Mouse (Mus musculus) forelimb bud, embryonic 11.5 days (tissue): ENCODE data around the gene Atp2b4.

Experiments used
- DNase-seq: peaks from one replicate; pipeline ENCODE4 v3.0.0-alpha.2; 2012; ENCODE audit warnings: low read depth, low spot score

Gene Atp2b4

GRCm38 (mm10) chr1:133798821-133799415 lies 1.9 kb downstream of the Atp2b4 start:
- DNase-seq: no peak

DNA sequence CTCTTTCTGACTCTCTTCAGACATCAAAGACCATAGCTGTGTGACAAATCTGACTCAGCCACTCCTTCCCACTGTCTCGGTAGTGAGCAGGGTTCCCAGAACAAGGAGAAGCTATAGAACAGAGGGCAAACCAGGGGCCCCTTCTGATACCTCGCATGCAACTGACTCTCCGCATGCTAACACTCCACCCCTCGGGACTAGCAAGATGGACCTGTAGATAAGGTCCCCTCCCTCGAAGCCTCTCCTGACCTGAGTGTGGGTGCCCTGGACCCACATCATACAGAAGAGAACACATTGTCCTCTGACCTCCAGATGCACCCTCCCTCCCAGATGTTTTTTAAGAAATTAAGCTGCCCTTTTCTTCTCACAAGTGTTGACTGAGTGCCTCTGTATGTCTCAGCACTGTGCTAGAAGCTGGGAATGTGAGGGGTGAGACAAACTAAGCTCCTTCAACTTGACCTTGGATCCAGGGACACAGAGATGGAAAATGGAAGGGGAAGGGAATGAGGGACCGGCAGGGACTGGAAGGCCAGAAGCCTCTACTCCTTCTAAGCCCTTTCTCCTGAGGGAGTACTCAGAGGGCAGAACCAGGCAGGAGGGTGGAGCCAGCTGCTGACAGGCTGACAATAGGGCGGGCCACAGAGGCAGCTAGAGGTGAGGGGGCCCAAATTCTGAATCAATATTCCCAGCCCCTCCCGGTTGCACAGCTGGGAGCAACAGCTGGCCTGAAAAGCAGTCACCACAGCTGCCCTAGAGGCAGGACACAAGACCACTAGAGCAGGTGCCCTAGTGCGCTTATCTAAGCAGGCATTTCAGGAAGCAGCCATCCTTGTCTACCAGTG lies 2.6 kb downstream of the Atp2b4 start:
- no peak for DNase-seq

GRCm38 (mm10) chr1:133797327-133797978 lies 3.4 kb downstream of the Atp2b4 start:
- DNase-seq: no peak

- no peak for DNase-seq
Observed at GRCm38 (mm10) chr1:133793646-133794045, 7.2 kb downstream of the Atp2b4 start.

DNA sequence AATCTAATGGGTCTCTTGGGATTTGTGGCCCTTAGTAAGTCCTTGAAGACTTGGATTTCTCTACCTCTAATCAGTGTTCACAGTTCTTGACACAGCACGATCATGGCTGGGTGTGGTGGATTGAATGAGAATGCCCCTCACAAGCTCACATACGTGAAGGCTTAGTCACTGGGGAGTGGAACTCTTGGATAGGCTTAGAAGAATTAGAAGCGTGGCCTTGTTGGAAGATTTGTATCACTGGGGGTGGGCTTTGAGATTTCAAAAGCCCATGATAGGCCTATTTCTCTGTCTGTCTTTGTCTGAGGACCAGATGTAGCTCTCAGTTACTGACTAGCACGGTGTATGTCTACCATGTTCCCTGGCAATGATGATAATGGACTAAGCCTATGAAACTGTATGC lies 10.8 kb downstream of the Atp2b4 start:
- DNase-seq: no peak

DNA sequence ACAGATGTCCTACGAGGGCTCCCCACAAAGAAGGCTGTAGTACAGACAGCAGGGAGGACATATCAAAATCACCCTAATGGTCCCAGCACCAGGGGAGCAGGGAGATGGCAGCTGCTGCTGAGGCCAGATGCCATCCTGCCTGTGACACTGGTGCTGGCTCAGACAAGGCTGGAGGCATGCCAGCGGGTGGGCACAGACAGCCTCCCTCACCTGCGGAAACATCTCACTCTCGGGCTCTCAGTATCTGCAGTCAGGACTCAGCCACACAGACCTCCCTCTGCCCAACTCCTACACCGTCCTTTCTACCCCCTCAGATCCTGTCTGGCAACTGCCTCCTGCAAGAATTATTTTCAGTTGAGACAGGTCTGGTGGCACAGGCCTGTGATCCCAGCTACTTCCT lies 12.0 kb downstream of the Atp2b4 start:
- DNase-seq: no peak

GRCm38 (mm10) chr1:133787500-133788210 lies 13.2 kb downstream of the Atp2b4 start:
- no peak for DNase-seq

GRCm38 (mm10) chr1:133784621-133785020 lies 16.2 kb downstream of the Atp2b4 start:
- DNase-seq: no peak

- DNase-seq: no peak
Observed at GRCm38 (mm10) chr1:133781531-133781930, 19.3 kb downstream of the Atp2b4 start.

DNA sequence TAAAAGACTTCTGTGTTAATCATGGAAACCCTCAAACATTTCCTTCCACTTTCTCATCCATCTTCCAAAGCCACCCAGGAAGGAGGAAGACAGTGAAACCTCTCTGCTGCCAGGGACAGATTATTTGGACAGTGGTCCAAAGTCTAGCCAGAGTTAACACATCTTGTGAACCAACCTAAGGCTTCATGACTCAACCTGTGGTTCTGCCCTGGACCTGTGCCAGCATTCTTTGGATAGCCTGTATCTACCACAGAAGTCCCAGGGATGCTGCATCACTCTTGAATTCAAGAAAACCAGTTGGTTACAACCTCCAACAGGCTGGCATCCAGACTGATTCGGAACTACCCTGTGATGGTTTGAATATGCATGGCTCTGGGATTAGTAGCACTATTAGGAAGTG lies 21.8 kb downstream of the Atp2b4 start:
- no peak for DNase-seq

GRCm38 (mm10) chr1:133777651-133778231 lies 23.1 kb downstream of the Atp2b4 start:
- DNase-seq: no peak

GRCm38 (mm10) chr1:133772553-133772952 lies 28.3 kb downstream of the Atp2b4 start:
- no peak for DNase-seq

DNA sequence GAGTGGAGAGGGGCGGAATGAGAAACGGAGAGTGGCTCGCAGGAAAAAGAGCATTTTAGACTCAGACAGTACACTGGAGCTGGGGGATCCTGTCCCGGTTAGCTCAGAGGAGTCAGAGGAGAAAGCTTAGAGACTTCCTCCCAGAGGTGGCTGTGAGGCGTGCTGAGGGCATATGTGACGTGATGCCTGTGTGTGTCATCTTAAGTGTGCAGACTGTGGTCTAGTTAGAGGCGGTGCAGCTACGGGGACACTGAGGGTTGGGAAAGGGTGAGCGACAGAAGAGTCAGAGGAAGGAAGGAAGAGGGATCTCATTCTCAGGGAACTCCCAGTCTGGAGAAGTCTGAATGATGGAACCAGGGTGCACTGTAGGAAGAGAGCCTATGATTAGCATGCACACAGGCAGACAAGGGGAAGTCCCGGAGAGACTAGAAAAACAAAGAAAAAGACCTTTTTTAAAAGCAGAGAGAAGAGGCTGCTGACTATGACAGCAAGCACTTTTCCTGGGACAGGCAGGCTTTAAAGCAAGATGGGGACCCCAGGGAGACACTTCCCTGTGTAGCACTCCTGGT lies 28.9 kb downstream of the Atp2b4 start:
- no peak for DNase-seq

- DNase-seq: no peak
Observed at GRCm38 (mm10) chr1:133767994-133768393, 32.8 kb downstream of the Atp2b4 start.

DNA sequence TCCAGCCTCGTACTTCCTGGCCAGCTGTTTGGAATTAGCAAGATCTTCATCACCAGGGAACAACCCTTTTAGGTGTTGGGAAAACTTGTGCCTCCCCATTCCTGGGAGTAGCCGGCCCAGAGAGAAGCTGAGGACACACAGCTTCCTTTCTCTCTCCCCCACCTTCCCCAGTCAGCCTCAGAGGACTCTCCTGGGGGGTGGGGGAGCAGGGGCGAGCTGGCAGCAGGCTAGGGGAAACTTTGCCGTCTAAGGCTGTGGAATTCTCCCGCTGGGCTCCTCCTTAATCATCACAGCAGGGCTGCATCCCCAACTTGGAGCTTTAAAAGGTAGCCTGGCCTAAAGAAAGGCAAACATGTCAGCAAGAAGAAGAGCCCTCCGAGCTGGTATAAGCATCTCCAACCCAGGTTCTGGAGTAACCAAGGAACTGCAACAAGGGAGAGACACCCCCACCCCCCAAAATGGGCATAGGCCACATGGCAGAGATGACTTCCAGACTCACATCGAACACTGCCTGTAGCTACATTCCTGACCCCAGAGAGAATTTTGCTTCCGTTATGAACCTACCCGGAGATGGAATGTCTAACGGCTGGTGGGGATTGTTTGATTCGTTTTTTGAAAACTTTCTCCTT lies 33.8 kb downstream of the Atp2b4 start:
- DNase-seq: peak; percentile 47

DNA sequence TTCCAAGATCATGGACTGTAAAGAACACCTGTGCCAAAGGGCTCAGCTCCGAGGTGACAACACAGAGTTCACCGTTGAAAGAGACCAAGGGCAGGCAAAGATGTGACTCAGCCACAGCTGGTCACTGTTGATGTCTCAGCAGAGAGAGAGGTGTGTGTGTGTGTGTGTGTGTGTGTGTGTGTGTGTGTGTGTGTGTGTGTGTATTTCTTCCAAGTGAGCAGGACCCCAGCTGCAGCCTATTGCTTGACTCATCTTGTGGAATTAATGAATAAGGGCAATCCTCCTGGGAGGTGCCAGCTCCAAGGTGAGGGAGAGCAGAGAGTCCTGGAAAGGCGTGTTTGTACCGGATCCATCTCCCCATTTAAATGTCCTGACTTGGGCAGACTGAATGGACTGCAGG lies 35.5 kb downstream of the Atp2b4 start:
- DNase-seq: no peak

GRCm38 (mm10) chr1:133762946-133763422 lies 37.9 kb downstream of the Atp2b4 start:
- peak; percentile 65 for DNase-seq

DNA sequence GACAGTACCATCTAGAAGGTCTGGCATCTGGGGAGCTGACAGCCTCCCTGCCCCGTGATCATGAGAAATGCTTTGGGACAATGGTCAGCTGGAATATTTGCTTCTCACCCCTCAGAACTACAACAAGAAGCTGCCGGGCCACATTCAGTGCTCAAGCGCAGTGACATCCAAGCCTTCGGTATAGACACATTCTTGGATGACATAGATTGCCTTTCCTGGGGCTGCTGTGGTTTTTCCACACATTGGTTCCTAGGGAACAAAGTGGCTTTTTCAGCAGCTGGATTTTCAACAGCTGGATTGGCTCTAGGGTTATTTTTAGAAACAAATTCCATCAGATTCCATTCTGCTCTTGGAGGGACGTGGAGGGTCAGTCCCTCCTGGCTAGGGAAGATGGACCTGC lies 39.6 kb downstream of the Atp2b4 start:
- no peak for DNase-seq

GRCm38 (mm10) chr1:133754317-133754868 lies 46.4 kb downstream of the Atp2b4 start:
- DNase-seq: no peak

GRCm38 (mm10) chr1:133753325-133753724 lies 47.5 kb downstream of the Atp2b4 start:
- no peak for DNase-seq
